Mouse (Mus musculus): ENCODE data around the gene Zbtb20. TPM values are rescaled to one million over a fixed set of nuclear protein-coding genes. Genes with fewer than 3 reads are reported as not detected.

Gene Zbtb20
- total RNA-seq, 2 experiments from 2014 or later = 40.1 to 64.5 TPM

- intact Hi-C loops (cut with DNase I) = no loop called here
- no peak for DNase-seq (ENCODE audit: low spot score in 2 of 2)
Observed at GRCm38 (mm10) chr16:43489984-43490383, 614.3 kb downstream of the Zbtb20 start.

GRCm38 (mm10) chr16:43492863-43493262 is 617.2 kb downstream of the Zbtb20 start:
- intact Hi-C loops (cut with DNase I) = no loop called here

GRCm38 (mm10) chr16:43493596-43494385 is 618.1 kb downstream of the Zbtb20 start:
- intact Hi-C loops (cut with DNase I) = no loop called here
- no peak for DNase-seq (ENCODE audit: low spot score in 2 of 2)

More at GRCm38 (mm10) chr16:43492863-43493262, 617.2 kb downstream of the Zbtb20 start:
- no peak for DNase-seq (ENCODE audit: low spot score in 2 of 2)

GRCm38 (mm10) chr16:43495175-43495818 is 619.6 kb downstream of the Zbtb20 start:
- no peak for DNase-seq (ENCODE audit: low spot score in 2 of 2)
- intact Hi-C loops (cut with DNase I) = no loop called here

- intact Hi-C loops (cut with DNase I) = no loop called here
- DNase-seq (ENCODE audit: low spot score in 2 of 2) = no peak
Observed at GRCm38 (mm10) chr16:43497093-43497492, 621.4 kb downstream of the Zbtb20 start.

- intact Hi-C loops (cut with DNase I) = loop anchor here (5.0 to 10.0 kb wide), 3 partner anchors 33 to 665 kb away; partner anchors contain the start of gene Zbtb20
- no peak for DNase-seq (ENCODE audit: low spot score in 2 of 2)
Observed at GRCm38 (mm10) chr16:43500132-43500853, 624.6 kb downstream of the Zbtb20 start.

- intact Hi-C loops (cut with DNase I) = loop anchor here (5.0 to 10.0 kb wide), 3 partner anchors 34 to 666 kb away; partner anchors contain the start of gene Zbtb20
- DNase-seq (ENCODE audit: low spot score in 2 of 2) = no peak
Observed at GRCm38 (mm10) chr16:43501284-43501683, 625.6 kb downstream of the Zbtb20 start.

- intact Hi-C loops (cut with DNase I) = loop anchor here (5.0 to 10.0 kb wide), 3 partner anchors 35 to 668 kb away; partner anchors contain the start of gene Zbtb20
- no peak for DNase-seq (ENCODE audit: low spot score in 2 of 2)
Observed at GRCm38 (mm10) chr16:43502339-43503009, 626.8 kb downstream of the Zbtb20 start.

- DNase-seq (ENCODE audit: low spot score in 2 of 2) = no peak
- intact Hi-C loops (cut with DNase I) = loop anchor here (5.0 to 10.0 kb wide), 3 partner anchors 36 to 668 kb away; partner anchors contain the start of gene Zbtb20
Observed at GRCm38 (mm10) chr16:43503010-43503635, 627.4 kb downstream of the Zbtb20 start.

GRCm38 (mm10) chr16:43503636-43504010 is 627.9 kb downstream of the Zbtb20 start:
- no peak for DNase-seq (ENCODE audit: low spot score in 2 of 2)
- intact Hi-C loops (cut with DNase I) = loop anchor here (5.0 to 10.0 kb wide), 3 partner anchors 36 to 669 kb away; partner anchors contain the start of gene Zbtb20

- intact Hi-C loops (cut with DNase I) = loop anchor here (5.0 to 10.0 kb wide), 3 partner anchors 37 to 669 kb away; partner anchors contain the start of gene Zbtb20
- no peak for DNase-seq (ENCODE audit: low spot score in 2 of 2)
Observed at GRCm38 (mm10) chr16:43504151-43504550, 628.5 kb downstream of the Zbtb20 start.

- no peak for DNase-seq (ENCODE audit: low spot score in 2 of 2)
- intact Hi-C loops (cut with DNase I) = loop anchor here (5.0 to 10.0 kb wide), 3 partner anchors 37 to 670 kb away; partner anchors contain the start of gene Zbtb20
Observed at GRCm38 (mm10) chr16:43504556-43504955, 628.9 kb downstream of the Zbtb20 start.

- DNase-seq (ENCODE audit: low spot score in 2 of 2) = no peak
- intact Hi-C loops (cut with DNase I) = loop anchor here (5.0 to 10.0 kb wide), 2 partner anchors 598 to 671 kb away; no protein-coding TSS in a partner anchor
Observed at GRCm38 (mm10) chr16:43505314-43505950, 629.8 kb downstream of the Zbtb20 start.

- intact Hi-C loops (cut with DNase I) = loop anchor here (2.0 to 10.0 kb wide), 3 partner anchors 67 to 671 kb away; no protein-coding TSS in a partner anchor
- no peak for DNase-seq (ENCODE audit: low spot score in 2 of 2)
Observed at GRCm38 (mm10) chr16:43506189-43506751, 630.6 kb downstream of the Zbtb20 start.

GRCm38 (mm10) chr16:43506771-43507405 is 631.2 kb downstream of the Zbtb20 start:
- intact Hi-C loops (cut with DNase I) = loop anchor here (2.0 to 10.0 kb wide), 3 partner anchors 66 to 672 kb away; no protein-coding TSS in a partner anchor
- no peak for DNase-seq (ENCODE audit: low spot score in 2 of 2)

GRCm38 (mm10) chr16:43508166-43508998 is 632.7 kb downstream of the Zbtb20 start:
- DNase-seq (ENCODE audit: low spot score in 2 of 2) = no peak
- intact Hi-C loops (cut with DNase I) = loop anchor here (5.0 to 10.0 kb wide), 2 partner anchors 601 to 674 kb away; no protein-coding TSS in a partner anchor
